Mouse (Mus musculus) liver, adult (tissue): ENCODE data around the gene Hoxd1.

Experiments
- GATA4 ChIP-seq: IDR thresholded peaks from 2 replicates; pipeline ENCODE4 v1.6.1; 2014; ENCODE audit warnings: mild to moderate bottlenecking, low read length; ENCODE audit not compliant: insufficient replicate concordance

The Hoxd1 gene

GRCm38 (mm10) chr2:74727640-74728302 lies 35.0 kb upstream of the Hoxd1 start:
- TF ChIP-seq GATA4, result no peak

GRCm38 (mm10) chr2:74728303-74728680 lies 34.5 kb upstream of the Hoxd1 start:
- no peak for TF ChIP-seq GATA4

GRCm38 (mm10) chr2:74730331-74730730 lies 32.4 kb upstream of the Hoxd1 start:
- TF ChIP-seq GATA4, result no peak

DNA sequence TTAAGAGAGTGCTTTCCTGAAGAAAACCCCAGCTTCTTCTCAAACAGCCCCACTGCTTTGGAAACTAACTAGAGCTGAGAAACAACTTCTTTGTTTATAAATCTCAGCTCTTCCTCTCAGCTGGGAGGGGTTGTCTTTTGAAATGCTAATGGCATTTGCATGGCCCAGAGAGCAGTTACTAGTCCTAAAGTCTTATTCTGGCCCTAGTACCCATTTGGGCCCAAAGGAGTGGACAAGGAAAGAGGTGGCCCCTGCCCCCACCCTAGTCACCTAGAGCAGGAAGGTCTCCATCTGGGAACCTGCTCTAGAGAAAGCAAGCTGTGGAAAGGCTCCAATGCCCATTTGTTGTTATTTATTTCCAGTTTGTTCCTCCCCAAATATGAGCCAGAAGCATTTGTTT lies 31.7 kb upstream of the Hoxd1 start:
- TF ChIP-seq GATA4, result no peak

- TF ChIP-seq GATA4, result no peak
These were observed 30.8 kb upstream of the Hoxd1 start for GRCm38 (mm10) chr2:74731799-74732512.

DNA sequence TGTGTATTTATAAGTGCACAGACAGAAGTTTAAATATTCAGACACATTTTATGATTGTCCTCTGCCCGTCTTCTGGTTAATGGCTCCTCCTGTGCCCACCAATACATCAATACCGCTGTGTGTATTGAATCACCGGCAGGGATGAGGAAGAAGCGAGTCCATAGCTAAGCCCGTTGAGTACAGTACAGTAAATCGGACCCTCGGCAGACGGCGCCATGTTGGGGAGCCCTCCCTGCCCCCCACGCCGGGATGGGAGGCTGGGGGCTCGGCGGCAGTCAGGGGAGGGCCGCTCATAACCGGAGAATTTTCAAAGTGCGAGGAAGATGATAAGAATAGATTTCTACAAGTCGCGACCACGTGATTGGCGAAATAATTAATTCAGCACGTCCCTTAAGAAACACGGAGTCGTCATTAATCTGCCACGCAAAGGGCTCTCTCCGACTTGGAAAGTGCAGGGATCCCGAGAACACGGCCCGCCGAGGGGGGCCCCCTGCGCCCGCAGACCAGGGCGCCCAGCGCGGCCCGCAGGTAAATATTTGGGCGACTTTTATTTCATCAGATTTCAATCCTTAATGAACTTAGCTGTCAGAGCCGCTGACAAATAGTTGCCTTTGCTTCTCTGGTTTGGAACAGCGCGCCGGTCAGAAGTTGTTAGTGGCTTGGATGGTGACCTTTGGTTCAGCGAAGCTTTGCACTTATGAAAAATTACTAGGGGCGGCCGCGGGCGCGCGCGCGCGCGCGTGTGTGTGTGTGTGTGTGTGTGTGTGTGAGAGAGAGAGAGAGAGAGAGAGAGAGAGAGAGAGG lies 30.1 kb upstream of the Hoxd1 start:
- no peak for TF ChIP-seq GATA4

- TF ChIP-seq GATA4, result no peak
These were observed 29.5 kb upstream of the Hoxd1 start for GRCm38 (mm10) chr2:74733317-74733661.

DNA sequence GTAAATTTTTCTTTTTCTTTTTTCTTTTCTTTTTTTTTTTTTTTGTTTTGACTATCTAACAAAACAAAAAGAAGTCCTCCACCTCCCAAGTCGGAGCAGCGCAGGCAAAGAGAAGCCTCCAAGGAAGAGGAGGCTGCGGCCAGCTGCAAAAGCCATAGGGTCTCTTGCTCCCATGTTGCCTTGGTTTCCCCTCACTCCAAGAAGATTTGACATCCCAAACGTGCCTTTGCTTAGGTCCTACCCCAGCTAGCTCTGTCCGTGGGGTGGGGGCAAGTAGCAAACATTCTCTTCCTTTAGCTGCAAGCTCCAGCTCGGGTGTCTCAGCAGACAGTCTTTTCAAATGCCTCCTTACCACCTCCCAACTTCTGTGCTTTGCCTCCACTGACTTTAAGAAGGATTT lies 29.0 kb upstream of the Hoxd1 start:
- no peak for TF ChIP-seq GATA4

DNA sequence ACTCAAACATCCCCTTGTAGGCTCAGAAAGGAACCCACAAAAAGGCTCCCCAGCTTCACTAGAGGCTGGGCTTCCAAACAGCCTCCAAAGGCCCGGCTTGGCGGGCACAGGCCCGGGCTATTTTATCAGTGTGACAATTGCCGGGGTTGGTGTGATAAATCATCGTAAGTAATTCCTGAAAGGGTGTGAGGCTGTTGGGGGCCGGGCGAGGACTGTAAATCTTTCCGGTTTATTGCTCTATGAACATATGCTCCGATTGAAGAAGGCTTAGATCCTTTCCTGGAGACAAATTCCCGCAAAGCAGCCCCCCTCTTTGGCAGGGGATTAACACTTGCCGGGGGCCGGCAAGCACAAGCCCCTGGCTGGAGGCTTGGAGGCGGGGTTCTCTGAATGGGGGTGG lies 28.3 kb upstream of the Hoxd1 start:
- no peak for TF ChIP-seq GATA4

DNA sequence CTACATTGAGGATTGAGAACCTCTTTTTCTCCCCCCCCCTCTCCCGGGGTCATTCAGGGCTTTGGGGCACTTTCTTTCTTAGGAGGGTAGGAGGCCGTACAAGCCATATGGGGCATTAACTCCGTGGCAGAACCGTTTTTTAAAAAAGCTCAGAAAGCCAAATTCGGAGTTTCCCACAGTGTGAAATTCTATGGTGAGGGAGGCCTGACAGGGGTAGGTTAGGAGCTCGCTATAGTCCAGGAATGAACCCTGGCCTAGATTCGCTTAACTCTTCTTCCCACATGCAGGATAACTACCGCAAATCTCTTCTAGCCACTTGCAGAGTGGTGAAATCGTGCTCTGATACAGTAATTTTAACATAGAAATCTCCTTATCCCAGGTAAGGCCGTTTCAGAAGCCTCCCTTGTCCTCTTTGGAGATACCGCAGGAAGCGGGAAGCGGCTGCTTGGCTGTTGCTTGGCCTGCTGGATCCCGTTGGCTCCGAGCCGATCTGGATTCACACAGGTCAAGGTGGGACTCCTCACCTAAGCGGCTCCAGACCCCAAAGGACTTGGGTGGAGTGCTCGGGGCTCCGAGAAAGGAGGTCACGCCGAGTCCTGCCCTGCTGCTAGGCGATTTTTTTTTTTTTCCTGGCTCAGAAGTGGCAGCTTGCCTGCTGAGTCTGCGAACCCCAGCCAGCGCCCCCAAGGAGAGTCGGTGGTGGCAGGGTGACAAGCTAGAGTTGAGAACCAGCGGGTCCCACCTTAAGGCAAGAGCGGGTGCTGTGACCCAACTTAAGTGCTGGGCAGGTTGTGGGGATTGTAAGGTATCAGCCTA lies 27.6 kb upstream of the Hoxd1 start:
- no peak for TF ChIP-seq GATA4

- TF ChIP-seq GATA4, result no peak
These were observed 26.7 kb upstream of the Hoxd1 start for GRCm38 (mm10) chr2:74735851-74736687.

- TF ChIP-seq GATA4, result no peak
These were observed 25.8 kb upstream of the Hoxd1 start for GRCm38 (mm10) chr2:74736688-74737577.

DNA sequence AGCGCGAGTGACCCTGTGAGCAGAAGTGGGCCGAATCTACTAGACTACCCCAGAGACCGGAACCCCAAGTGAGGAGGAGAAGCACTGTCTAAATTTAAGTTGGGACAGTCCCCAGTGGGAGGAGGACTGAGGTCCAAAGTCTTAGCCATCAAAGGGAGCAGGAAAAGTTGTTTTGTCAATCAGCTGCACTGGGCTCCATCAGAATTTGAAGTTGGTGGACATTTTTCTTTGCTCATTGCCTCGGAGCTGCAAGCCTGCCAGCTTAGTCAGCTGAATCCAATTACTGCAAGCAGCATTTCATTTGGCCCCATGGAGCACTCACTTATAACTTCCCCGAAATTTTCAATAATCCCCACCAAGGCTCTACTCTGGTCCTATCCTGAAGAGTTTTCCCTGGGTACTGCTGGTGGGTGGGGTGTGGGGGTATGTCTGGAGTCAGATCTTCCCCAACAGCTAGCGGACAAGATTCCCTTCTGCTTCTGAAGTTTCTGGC lies 25.2 kb upstream of the Hoxd1 start:
- no peak for TF ChIP-seq GATA4
